Mouse (Mus musculus) kidney, embryonic 15.5 days (tissue): ENCODE measurements at regions not wholly inside any gene's neighbourhood (a gene's known extent, or its start where the extent isn't known, plus 50 kb on each side); places are given as distances from the start of the nearest gene placed in this dataset.

Source experiments
- ATAC-seq: fragments of 200-750 bp; cut with Nextera tagmentation; replicated peaks from 2 replicates; pipeline ENCODE4 v1.8.0; 2017; ENCODE audit warnings: moderate TSS enrichment; ENCODE audit not compliant: low FRiP score
- H3K27ac ChIP-seq: fragments of 300-500 bp; sonication (generic); 2 replicates; pipeline ENCODE4 v1.5.1; 2015; ENCODE audit warnings: mild to moderate bottlenecking, inconsistent platforms
- H3K27me3 ChIP-seq: fragments of 300-500 bp; sonication (generic); 2 replicates; pipeline ENCODE4 v1.6.1; 2015; ENCODE audit warnings: inconsistent platforms
- H3K36me3 ChIP-seq: fragments of 300-500 bp; sonication (generic); 2 replicates; pipeline ENCODE4 v1.6.1; 2015; ENCODE audit warnings: inconsistent platforms
- H3K4me1 ChIP-seq: fragments of 300-500 bp; sonication (generic); 2 replicates; pipeline ENCODE4 v1.6.1; 2015; ENCODE audit warnings: inconsistent platforms
- H3K4me2 ChIP-seq: fragments of 300-500 bp; sonication (generic); 2 replicates; pipeline ENCODE4 v1.6.1; 2015; ENCODE audit warnings: moderate library complexity, mild to moderate bottlenecking, inconsistent platforms
- H3K4me3 ChIP-seq: fragments of 300-500 bp; sonication (generic); replicated peaks from 2 replicates; pipeline ENCODE4 v1.5.1; 2015; ENCODE audit warnings: mild to moderate bottlenecking, inconsistent platforms
- H3K9ac ChIP-seq: fragments of 300-500 bp; sonication (generic); 2 replicates; pipeline ENCODE4 v1.6.1; 2015; ENCODE audit warnings: mild to moderate bottlenecking, inconsistent platforms
- H3K9me3 ChIP-seq: fragments of 300-500 bp; sonication (generic); replicated peaks from 2 replicates; pipeline ENCODE4 v1.6.1; 2016; ENCODE audit warnings: inconsistent platforms
- WGBS: fragments of 180-500 bp; shearing (Covaris S2); methylation state at CpG from one replicate; pipeline ENCODE4 v1.1.7; 2015; ENCODE audit warnings: mixed read lengths; 5-methylcytosine and 5-hydroxymethylcytosine counted together

DNA sequence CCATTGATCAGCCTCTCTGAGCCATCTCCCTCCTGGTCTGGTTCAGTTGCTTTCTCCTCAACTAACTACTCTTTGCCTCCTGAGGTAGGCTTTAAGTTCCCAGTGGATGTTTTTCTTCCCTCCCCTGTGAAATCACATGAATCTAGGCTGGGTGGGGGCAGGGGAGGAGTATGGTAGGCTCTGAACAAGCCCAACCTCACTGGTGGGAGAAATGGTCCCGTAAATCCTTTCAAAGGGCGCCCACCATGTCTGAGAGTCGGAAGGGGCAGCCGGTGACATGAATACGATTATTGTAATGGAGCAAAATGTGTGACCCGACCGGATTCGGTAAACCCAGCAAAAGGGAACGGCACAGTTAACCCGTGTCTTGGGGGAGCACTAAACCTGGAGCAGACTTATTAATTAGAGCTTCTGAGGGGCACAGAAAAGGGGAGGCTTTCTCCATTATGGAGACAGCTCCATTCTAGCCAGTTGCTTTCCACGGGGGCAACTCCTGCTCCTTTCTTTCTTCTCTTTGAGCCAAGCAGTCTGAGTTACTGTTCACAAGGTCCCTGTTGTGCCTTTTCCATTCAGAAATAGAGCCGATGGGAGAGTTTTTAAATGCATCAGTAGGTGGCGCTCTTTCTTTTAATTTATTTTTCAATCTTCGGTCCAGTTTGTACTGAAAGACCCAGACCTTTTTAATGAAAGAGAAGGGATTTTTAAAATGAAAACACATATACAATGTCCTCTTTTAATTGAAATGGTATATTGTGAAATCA, 730.8 kb downstream of the Egfem1 start:
- ATAC-seq, result peak; percentile 52
- H3K4me3 ChIP-seq, result peak overlapping the region; percentile 24
- H3K9me3 ChIP-seq, result no peaks in the 10 kb centered on the region
- no peak overlapping the region for H3K27ac ChIP-seq
- no peak overlapping the region for H3K9ac ChIP-seq
- H3K4me1 ChIP-seq, result peaks cover 8% of the 10 kb centered on the region
- H3K27me3 ChIP-seq, result 0 out of 2 replicates have a peak, but pooled peaks cover 5% of the 10 kb centered on the region
- H3K4me2 ChIP-seq, result peak overlapping the region; percentile 53
- 33% methylated on average over 14 of the region's 14 CpGs for WGBS
- H3K36me3 ChIP-seq, result no peaks in the 10 kb centered on the region

DNA sequence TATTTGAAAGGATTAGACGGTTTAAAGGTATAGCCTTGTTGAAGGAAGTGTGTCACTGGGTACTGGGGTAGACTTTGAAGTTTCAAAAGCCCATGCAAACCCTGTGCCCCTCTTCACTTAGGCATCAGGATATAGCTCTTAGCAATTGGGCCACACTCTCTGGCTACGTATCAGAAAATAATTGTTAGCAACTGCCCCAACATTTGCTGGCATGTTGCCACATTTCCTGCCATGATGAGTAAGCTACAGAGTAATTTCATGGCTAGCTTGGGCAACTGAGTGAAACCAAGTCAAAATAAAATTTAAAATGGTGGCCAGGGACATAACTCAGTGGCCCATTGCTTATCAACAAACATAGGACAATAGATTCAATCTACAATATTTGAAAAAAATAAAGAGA, 724.2 kb downstream of the Egfem1 start:
- H3K4me3 ChIP-seq, result no peak overlapping the region
- H3K4me1 ChIP-seq, result no peaks in the 10 kb centered on the region; the same call in 1 of the 2 replicates
- no peaks in the 10 kb centered on the region for H3K27me3 ChIP-seq
- H3K36me3 ChIP-seq, result no peaks in the 10 kb centered on the region
- H3K9me3 ChIP-seq, result no peaks in the 10 kb centered on the region
- H3K9ac ChIP-seq, result no peak overlapping the region
- 87% methylated on average over 2 of the region's 2 CpGs for WGBS
- no peak overlapping the region for H3K4me2 ChIP-seq
- H3K27ac ChIP-seq, result no peak overlapping the region
- ATAC-seq, result no peak

DNA sequence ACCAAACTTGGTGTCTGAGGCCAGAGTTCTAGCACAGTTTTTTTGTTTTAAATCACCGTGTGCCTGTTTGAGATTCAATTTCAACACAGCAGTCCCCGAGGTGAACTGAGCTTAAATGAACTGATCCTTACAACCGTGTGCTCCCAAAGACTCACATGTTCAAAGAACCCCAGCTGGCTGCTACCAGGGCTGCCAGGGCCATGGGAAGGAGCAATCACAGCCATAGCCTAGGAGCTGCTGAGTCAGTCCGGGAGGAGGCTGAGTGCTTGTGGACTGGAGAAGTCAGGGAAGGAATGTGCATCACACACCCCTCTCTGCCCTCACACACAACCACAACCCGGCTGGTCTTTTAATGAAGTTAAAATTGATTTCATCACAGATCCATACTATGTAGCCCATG, 721.6 kb downstream of the Egfem1 start:
- H3K36me3 ChIP-seq, result no peaks in the 10 kb centered on the region
- H3K9me3 ChIP-seq, result no peaks in the 10 kb centered on the region
- no peak overlapping the region for H3K27ac ChIP-seq
- 43% methylated on average over 5 of the region's 5 CpGs for WGBS
- no peak for ATAC-seq
- no peak overlapping the region for H3K4me2 ChIP-seq
- H3K4me1 ChIP-seq, result no peaks in the 10 kb centered on the region
- H3K4me3 ChIP-seq, result no peak overlapping the region
- H3K9ac ChIP-seq, result no peak overlapping the region
- H3K27me3 ChIP-seq, result no peaks in the 10 kb centered on the region

DNA sequence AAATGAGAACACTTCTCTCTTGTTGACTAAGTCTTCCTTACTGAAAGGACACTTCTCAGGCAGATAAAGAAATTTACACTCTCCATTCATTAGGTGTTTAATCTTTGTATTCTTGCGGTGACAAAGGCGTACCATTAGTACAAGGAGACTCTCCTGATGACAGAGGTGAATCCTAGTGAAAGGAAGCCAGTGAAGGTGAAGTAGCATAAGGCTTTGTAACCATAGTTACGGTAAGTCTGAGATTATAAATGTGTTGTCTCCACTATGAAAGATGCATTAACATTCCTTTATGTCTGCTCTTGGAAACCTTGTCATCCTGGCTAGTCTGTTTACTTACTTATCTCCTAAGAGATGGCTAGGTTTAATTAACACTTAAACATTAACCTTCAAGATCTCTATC, 719.3 kb downstream of the Egfem1 start:
- Histone ChIP-seq H3K27me3 (no peaks in the 10 kb centered on the region), H3K27ac (no peak overlapping the region), H3K9me3 (no peaks in the 10 kb centered on the region), H3K4me2 (no peak overlapping the region), H3K4me1 (no peaks in the 10 kb centered on the region), H3K9ac (no peak overlapping the region), H3K36me3 (no peaks in the 10 kb centered on the region), H3K4me3 (no peak overlapping the region)
- ATAC-seq, result no peak
- WGBS, result 91% methylated on average over 3 of the region's 3 CpGs

DNA sequence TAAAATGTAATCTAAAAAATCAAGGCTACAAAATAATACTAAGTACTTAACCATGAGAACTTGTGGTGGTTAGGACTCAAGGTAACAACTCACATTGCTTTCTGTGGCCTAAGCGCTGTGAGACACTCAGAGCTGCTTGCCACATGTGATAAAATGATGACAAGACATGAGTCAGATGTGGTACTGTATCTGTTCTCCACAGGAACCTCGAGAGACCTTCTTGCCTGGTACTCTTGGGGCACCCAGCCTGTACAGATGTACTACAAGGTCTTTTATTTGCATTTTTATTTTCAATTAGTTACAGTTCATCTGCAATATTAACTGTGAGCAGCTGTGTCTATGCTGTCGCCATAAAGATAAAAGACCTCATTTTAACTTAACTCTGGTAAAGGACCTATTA, 692.5 kb downstream of the Egfem1 start:
- H3K9me3 ChIP-seq, result no peaks in the 10 kb centered on the region
- H3K36me3 ChIP-seq, result no peaks in the 10 kb centered on the region
- H3K27ac ChIP-seq, result no peak overlapping the region
- 75% methylated on average over 3 of the region's 3 CpGs for WGBS
- H3K27me3 ChIP-seq, result no peaks in the 10 kb centered on the region
- no peak overlapping the region for H3K4me2 ChIP-seq
- no peak overlapping the region for H3K9ac ChIP-seq
- H3K4me1 ChIP-seq, result no peaks in the 10 kb centered on the region
- no peak for ATAC-seq
- no peak overlapping the region for H3K4me3 ChIP-seq

DNA sequence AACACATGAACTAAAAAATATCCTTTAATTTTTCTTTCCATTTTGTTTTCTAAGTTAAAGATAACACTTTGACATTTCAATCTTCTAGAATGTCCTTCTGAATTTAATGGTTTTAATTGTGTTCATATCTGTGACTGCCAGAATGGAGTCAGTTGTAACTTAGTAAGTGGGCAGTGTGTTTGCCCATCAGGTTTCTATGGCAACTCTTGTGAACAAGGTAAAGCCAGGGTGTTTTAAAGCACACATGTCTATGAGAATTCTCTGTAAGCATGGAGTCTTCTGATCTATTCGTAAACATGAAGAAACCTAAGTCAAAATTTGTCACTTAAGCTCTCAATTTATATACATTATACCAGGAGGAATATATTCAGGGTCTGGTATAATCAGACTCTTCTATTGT, 689.4 kb downstream of the Egfem1 start:
- no peak overlapping the region for H3K4me3 ChIP-seq
- no peak for ATAC-seq
- 91% methylated on average over 1 of the region's 1 CpGs for WGBS
- no peaks in the 10 kb centered on the region for H3K4me1 ChIP-seq
- H3K27ac ChIP-seq, result no peak overlapping the region
- no peaks in the 10 kb centered on the region for H3K36me3 ChIP-seq
- no peak overlapping the region for H3K4me2 ChIP-seq
- H3K9ac ChIP-seq, result no peak overlapping the region
- no peaks in the 10 kb centered on the region for H3K27me3 ChIP-seq
- no peaks in the 10 kb centered on the region for H3K9me3 ChIP-seq

DNA sequence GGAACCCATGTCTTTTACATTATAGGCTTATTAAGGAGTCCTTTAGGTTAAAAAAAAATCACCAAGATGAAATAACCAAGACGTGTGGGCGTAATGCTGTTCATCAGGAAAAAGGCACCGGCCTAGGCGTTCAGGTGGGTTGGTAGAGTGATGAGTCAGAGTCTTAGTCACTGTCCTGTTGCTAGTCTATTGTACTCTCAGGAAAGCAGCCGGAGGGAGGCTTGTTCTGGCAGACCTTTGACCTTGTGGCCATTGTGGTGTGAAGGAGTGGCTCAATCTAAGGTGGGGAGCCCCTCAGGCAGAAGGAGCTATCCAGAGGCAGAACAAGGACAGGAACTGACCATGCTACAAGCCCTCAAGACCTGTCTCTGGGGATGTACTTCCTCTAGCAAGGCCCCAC, 686.8 kb downstream of the Egfem1 start:
- no peak for ATAC-seq
- H3K9me3 ChIP-seq, result no peaks in the 10 kb centered on the region
- H3K4me2 ChIP-seq, result no peak overlapping the region
- no peak overlapping the region for H3K4me3 ChIP-seq
- H3K9ac ChIP-seq, result no peak overlapping the region
- no peak overlapping the region for H3K27ac ChIP-seq
- H3K36me3 ChIP-seq, result no peaks in the 10 kb centered on the region
- 63% methylated on average over 5 of the region's 5 CpGs for WGBS
- H3K27me3 ChIP-seq, result no peaks in the 10 kb centered on the region
- H3K4me1 ChIP-seq, result no peaks in the 10 kb centered on the region

DNA sequence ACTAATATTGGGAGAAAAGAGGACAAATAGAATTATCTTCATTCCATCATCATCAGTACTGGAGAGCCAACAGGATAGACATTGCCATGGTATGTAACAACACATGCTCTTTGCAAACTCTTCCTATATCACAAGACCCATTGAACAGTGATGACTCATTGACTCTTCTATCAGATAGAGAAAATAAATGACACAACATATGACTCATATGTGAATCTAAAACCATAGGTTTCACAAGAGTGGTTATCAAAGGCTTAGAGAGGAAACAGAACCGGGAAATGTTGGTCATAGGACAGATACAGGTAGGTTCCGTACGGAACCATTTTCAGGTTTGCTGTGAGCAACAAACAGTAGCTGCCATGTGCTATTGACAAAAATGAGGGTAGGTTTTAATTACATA, 682.2 kb downstream of the Egfem1 start:
- Histone ChIP-seq H3K4me2 (no peak overlapping the region), H3K4me3 (no peak overlapping the region), H3K9me3 (no peaks in the 10 kb centered on the region), H3K36me3 (no peaks in the 10 kb centered on the region), H3K27me3 (no peaks in the 10 kb centered on the region), H3K4me1 (no peaks in the 10 kb centered on the region), H3K9ac (no peak overlapping the region), H3K27ac (no peak overlapping the region)
- no peak for ATAC-seq
- 92% methylated on average over 3 of the region's 3 CpGs for WGBS

DNA sequence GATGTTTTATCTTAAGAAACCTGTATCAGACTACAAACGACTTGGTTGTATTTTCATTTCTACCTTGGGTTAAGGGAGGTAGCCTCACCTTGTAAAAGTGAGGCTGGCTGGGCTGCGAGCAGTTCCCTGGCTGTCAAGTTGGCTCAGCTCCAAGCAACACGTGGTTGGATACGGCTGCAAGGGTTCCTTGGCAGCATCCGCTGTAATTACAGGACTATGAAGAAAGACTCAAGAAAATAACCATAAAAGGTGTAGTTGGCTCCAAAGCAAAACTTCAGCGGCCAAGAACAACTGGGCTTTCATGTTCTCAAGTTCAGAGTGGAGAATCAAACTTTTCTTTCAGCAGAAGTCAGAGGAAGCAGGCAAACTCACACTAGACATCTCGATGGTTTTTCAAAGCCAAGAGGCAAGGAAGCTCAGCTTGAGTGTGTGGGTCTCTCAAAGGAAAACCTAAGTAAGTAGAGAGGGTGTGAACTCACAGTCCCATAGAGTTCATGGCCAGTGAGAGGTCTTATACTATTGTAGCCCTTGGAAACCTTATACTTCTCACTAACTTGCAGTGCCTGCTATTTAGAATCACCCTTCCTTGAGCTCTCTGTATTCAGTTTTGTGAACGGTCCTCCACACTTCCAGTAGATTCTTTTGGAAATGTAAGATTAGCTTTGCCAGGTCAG, 676.1 kb downstream of the Egfem1 start:
- 53% methylated on average over 8 of the region's 8 CpGs for WGBS
- Histone ChIP-seq H3K27me3 (no peaks in the 10 kb centered on the region), H3K4me2 (no peak overlapping the region), H3K9ac (no peak overlapping the region), H3K27ac (no peak overlapping the region), H3K4me3 (no peak overlapping the region), H3K9me3 (no peaks in the 10 kb centered on the region), H3K4me1 (no peaks in the 10 kb centered on the region), H3K36me3 (no peaks in the 10 kb centered on the region)
- ATAC-seq, result no peak
